Mouse (Mus musculus) megakaryocyte, embryonic 14.5 days (primary cell): ENCODE data around the gene Wnt7b.

Experiments
- FLI1 ChIP-seq: IDR thresholded peaks from 2 replicates; pipeline ENCODE4 v1.6.1; 2012; ENCODE audit warnings: low read length, inconsistent platforms, mixed read lengths
- GATA1 ChIP-seq: IDR thresholded peaks from 3 replicates; pipeline ENCODE4 v1.6.1; 2012; ENCODE audit warnings: mixed read lengths, low read length, inconsistent platforms, borderline replicate concordance

DNA sequence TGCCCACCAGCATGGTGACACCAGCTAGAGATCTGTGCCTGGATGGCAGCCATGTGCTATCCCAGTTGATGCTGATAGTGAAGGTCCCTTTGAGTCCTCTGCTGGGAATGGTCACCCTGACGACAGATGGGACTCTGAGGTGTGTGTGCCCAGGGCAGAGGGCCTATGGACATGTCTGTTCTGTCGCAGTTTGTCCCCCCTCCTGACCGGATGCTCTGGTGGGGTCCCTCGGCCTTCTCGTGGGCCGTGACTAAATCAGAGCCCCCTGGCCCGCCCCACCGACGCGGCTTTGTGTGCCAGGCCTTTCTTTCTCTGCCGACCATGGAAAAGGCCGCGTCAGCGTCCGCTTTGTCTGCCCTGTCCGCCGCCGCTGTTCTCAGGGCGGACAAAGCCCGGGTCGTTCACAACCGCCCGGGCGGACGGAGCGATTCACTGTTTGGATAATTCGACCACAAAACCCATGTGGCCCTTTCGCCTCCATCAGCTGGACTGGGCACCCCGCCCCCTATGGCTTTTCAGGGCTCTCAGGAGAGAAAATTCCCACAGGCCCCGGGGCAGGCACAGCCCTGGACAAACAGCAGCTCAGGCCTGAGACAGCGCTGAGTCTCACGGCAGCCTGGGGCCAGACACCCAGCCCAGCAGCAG is 74.8 kb downstream of the Wnt7b start:
- TF ChIP-seq GATA1 (no peak), FLI1 (no peak)
